Mouse (Mus musculus): ENCODE measurements around the gene Ankib1. TPM values are rescaled to one million over a fixed set of nuclear protein-coding genes. Genes with fewer than 3 reads are reported as not detected.
"Not testable (repeated sequence)": the region's sequence is repeated elsewhere in the genome, so short reads cannot be mapped to it uniquely, and the experiment has no call there.

Ankib1 gene
- polyA plus RNA-seq, 1 experiment from 2014 or later = 12.4 TPM

- not testable (repeated sequence) for DNase-seq (ENCODE audit: low spot score); H3K9ac ChIP-seq (ENCODE audit: low read length); H3K4me3 ChIP-seq (ENCODE audit: low read depth, low read length); H3K27ac ChIP-seq (ENCODE audit: low read depth); ATAC-seq (replicated peaks; ENCODE audit: low FRiP score, low TSS enrichment, low read depth); H3K36me3 ChIP-seq (ENCODE audit: control insufficient read depth, insufficient read depth, low read length); H3K4me1 ChIP-seq (replicated peaks; ENCODE audit: control insufficient read depth, insufficient read depth, low read length); H3K9me3 ChIP-seq (ENCODE audit: control insufficient read depth, low read length); H3K4me2 ChIP-seq (ENCODE audit: low read length); H3K27me3 ChIP-seq (replicated peaks; ENCODE audit: control insufficient read depth, insufficient read depth, low read length)
Observed at GRCm38 (mm10) chr5:3750536-3750935, 52.2 kb downstream of the Ankib1 start.

- peaks cover 15% of the 10 kb centered on the region for H3K36me3 ChIP-seq (ENCODE audit: control insufficient read depth, insufficient read depth, low read length)
- not testable (repeated sequence) for ATAC-seq (replicated peaks; ENCODE audit: low FRiP score, low TSS enrichment, low read depth); H3K27ac ChIP-seq (ENCODE audit: low read depth); H3K4me3 ChIP-seq (ENCODE audit: low read depth, low read length); H3K4me2 ChIP-seq (ENCODE audit: low read length); H3K4me1 ChIP-seq (replicated peaks; ENCODE audit: control insufficient read depth, insufficient read depth, low read length); H3K9ac ChIP-seq (ENCODE audit: low read length); H3K9me3 ChIP-seq (ENCODE audit: control insufficient read depth, low read length); H3K27me3 ChIP-seq (replicated peaks; ENCODE audit: control insufficient read depth, insufficient read depth, low read length); DNase-seq (ENCODE audit: low spot score)
- 85% methylated on average over 20 of the region's 24 CpGs for WGBS
Observed at GRCm38 (mm10) chr5:3732846-3733245, 69.9 kb downstream of the Ankib1 start.

- ATAC-seq (replicated peaks; ENCODE audit: low FRiP score, low TSS enrichment, low read depth) (no peak), DNase-seq (ENCODE audit: low spot score) (no peak)
- no peak overlapping the region for H3K27ac ChIP-seq (ENCODE audit: low read depth)
- no peaks in the 10 kb centered on the region for H3K9me3 ChIP-seq (ENCODE audit: control insufficient read depth, low read length)
- H3K36me3 ChIP-seq (ENCODE audit: control insufficient read depth, insufficient read depth, low read length) = peaks cover 25% of the 10 kb centered on the region
- no peak overlapping the region for H3K4me3 ChIP-seq (ENCODE audit: low read depth, low read length)
- WGBS = 76% methylated on average over 5 of the region's 5 CpGs
- no peaks in the 10 kb centered on the region for H3K27me3 ChIP-seq (replicated peaks; ENCODE audit: control insufficient read depth, insufficient read depth, low read length)
- H3K4me2 ChIP-seq (ENCODE audit: low read length) = no peak overlapping the region
- no peak overlapping the region for H3K9ac ChIP-seq (ENCODE audit: low read length)
- H3K4me1 ChIP-seq (replicated peaks; ENCODE audit: control insufficient read depth, insufficient read depth, low read length) = no peaks in the 10 kb centered on the region
Observed at GRCm38 (mm10) chr5:3728820-3729219, 73.9 kb downstream of the Ankib1 start.

GRCm38 (mm10) chr5:3725491-3725890 is 77.2 kb downstream of the Ankib1 start:
- WGBS = 81% methylated on average over 1 of the region's 1 CpGs
- Histone ChIP-seq H3K36me3 (ENCODE audit: control insufficient read depth, insufficient read depth, low read length) (peaks cover 38% of the 10 kb centered on the region), H3K9ac (ENCODE audit: low read length) (no peak overlapping the region), H3K4me2 (ENCODE audit: low read length) (no peak overlapping the region), H3K9me3 (ENCODE audit: control insufficient read depth, low read length) (no peaks in the 10 kb centered on the region), H3K4me1 (replicated peaks; ENCODE audit: control insufficient read depth, insufficient read depth, low read length) (no peaks in the 10 kb centered on the region), H3K4me3 (ENCODE audit: low read depth, low read length) (no peak overlapping the region), H3K27me3 (replicated peaks; ENCODE audit: control insufficient read depth, insufficient read depth, low read length) (no peaks in the 10 kb centered on the region), H3K27ac (ENCODE audit: low read depth) (no peak overlapping the region)
- no peak for ATAC-seq (replicated peaks; ENCODE audit: low FRiP score, low TSS enrichment, low read depth)
- DNase-seq (ENCODE audit: low spot score) = no peak

GRCm38 (mm10) chr5:3723415-3723814 is 79.3 kb downstream of the Ankib1 start:
- H3K9me3 ChIP-seq (ENCODE audit: control insufficient read depth, low read length) = no peaks in the 10 kb centered on the region
- H3K36me3 ChIP-seq (ENCODE audit: control insufficient read depth, insufficient read depth, low read length) = peaks cover 46% of the 10 kb centered on the region
- no peaks in the 10 kb centered on the region for H3K27me3 ChIP-seq (replicated peaks; ENCODE audit: control insufficient read depth, insufficient read depth, low read length)
- no peaks in the 10 kb centered on the region for H3K4me1 ChIP-seq (replicated peaks; ENCODE audit: control insufficient read depth, insufficient read depth, low read length)
- ATAC-seq (replicated peaks; ENCODE audit: low FRiP score, low TSS enrichment, low read depth) = no peak
- H3K9ac ChIP-seq (ENCODE audit: low read length) = no peak overlapping the region
- H3K4me3 ChIP-seq (ENCODE audit: low read depth, low read length) = no peak overlapping the region
- no peak for DNase-seq (ENCODE audit: low spot score)
- no peak overlapping the region for H3K4me2 ChIP-seq (ENCODE audit: low read length)
- WGBS = 86% methylated on average over 2 of the region's 2 CpGs
- no peak overlapping the region for H3K27ac ChIP-seq (ENCODE audit: low read depth)

- ATAC-seq (replicated peaks; ENCODE audit: low FRiP score, low TSS enrichment, low read depth) = no peak
- H3K9me3 ChIP-seq (ENCODE audit: control insufficient read depth, low read length) = no peaks in the 10 kb centered on the region
- WGBS = 93% methylated on average over 2 of the region's 2 CpGs
- no peaks in the 10 kb centered on the region for H3K27me3 ChIP-seq (replicated peaks; ENCODE audit: control insufficient read depth, insufficient read depth, low read length)
- no peak overlapping the region for H3K27ac ChIP-seq (ENCODE audit: low read depth)
- no peak overlapping the region for H3K4me3 ChIP-seq (ENCODE audit: low read depth, low read length)
- no peaks in the 10 kb centered on the region for H3K4me1 ChIP-seq (replicated peaks; ENCODE audit: control insufficient read depth, insufficient read depth, low read length)
- DNase-seq (ENCODE audit: low spot score) = no peak
- H3K9ac ChIP-seq (ENCODE audit: low read length) = no peak overlapping the region
- H3K4me2 ChIP-seq (ENCODE audit: low read length) = no peak overlapping the region
- peaks cover 46% of the 10 kb centered on the region for H3K36me3 ChIP-seq (ENCODE audit: control insufficient read depth, insufficient read depth, low read length)
Observed at GRCm38 (mm10) chr5:3722873-3723272, 79.9 kb downstream of the Ankib1 start.

- Histone ChIP-seq H3K9ac (ENCODE audit: low read length) (no peak overlapping the region), H3K27me3 (replicated peaks; ENCODE audit: control insufficient read depth, insufficient read depth, low read length) (no peaks in the 10 kb centered on the region), H3K27ac (ENCODE audit: low read depth) (no peak overlapping the region), H3K36me3 (ENCODE audit: control insufficient read depth, insufficient read depth, low read length) (peaks cover 46% of the 10 kb centered on the region), H3K4me2 (ENCODE audit: low read length) (no peak overlapping the region), H3K4me1 (replicated peaks; ENCODE audit: control insufficient read depth, insufficient read depth, low read length) (no peaks in the 10 kb centered on the region), H3K4me3 (ENCODE audit: low read depth, low read length) (no peak overlapping the region), H3K9me3 (ENCODE audit: control insufficient read depth, low read length) (no peaks in the 10 kb centered on the region)
- 93% methylated on average over 4 of the region's 4 CpGs for WGBS
- ATAC-seq (replicated peaks; ENCODE audit: low FRiP score, low TSS enrichment, low read depth) (no peak), DNase-seq (ENCODE audit: low spot score) (no peak)
Observed at GRCm38 (mm10) chr5:3719371-3719770, 83.4 kb downstream of the Ankib1 start.

GRCm38 (mm10) chr5:3715800-3716199 is 86.9 kb downstream of the Ankib1 start:
- Histone ChIP-seq H3K27me3 (replicated peaks; ENCODE audit: control insufficient read depth, insufficient read depth, low read length) (no peaks in the 10 kb centered on the region), H3K4me3 (ENCODE audit: low read depth, low read length) (no peak overlapping the region), H3K9me3 (ENCODE audit: control insufficient read depth, low read length) (no peaks in the 10 kb centered on the region), H3K4me2 (ENCODE audit: low read length) (no peak overlapping the region), H3K27ac (ENCODE audit: low read depth) (no peak overlapping the region), H3K9ac (ENCODE audit: low read length) (no peak overlapping the region), H3K4me1 (replicated peaks; ENCODE audit: control insufficient read depth, insufficient read depth, low read length) (no peaks in the 10 kb centered on the region), H3K36me3 (ENCODE audit: control insufficient read depth, insufficient read depth, low read length) (peaks cover 38% of the 10 kb centered on the region)
- DNase-seq (ENCODE audit: low spot score) (no peak), ATAC-seq (replicated peaks; ENCODE audit: low FRiP score, low TSS enrichment, low read depth) (no peak)
- 94% methylated on average over 5 of the region's 5 CpGs for WGBS

- DNase-seq (ENCODE audit: low spot score) (no peak), ATAC-seq (replicated peaks; ENCODE audit: low FRiP score, low TSS enrichment, low read depth) (no peak)
- H3K9ac ChIP-seq (ENCODE audit: low read length) = no peak overlapping the region
- H3K4me2 ChIP-seq (ENCODE audit: low read length) = no peak overlapping the region
- H3K27ac ChIP-seq (ENCODE audit: low read depth) = no peak overlapping the region
- H3K36me3 ChIP-seq (ENCODE audit: control insufficient read depth, insufficient read depth, low read length) = peaks cover 31% of the 10 kb centered on the region
- H3K4me3 ChIP-seq (ENCODE audit: low read depth, low read length) = no peak overlapping the region
- no peaks in the 10 kb centered on the region for H3K9me3 ChIP-seq (ENCODE audit: control insufficient read depth, low read length)
- 86% methylated on average over 4 of the region's 4 CpGs for WGBS
- H3K4me1 ChIP-seq (replicated peaks; ENCODE audit: control insufficient read depth, insufficient read depth, low read length) = no peaks in the 10 kb centered on the region
- H3K27me3 ChIP-seq (replicated peaks; ENCODE audit: control insufficient read depth, insufficient read depth, low read length) = no peaks in the 10 kb centered on the region
Observed at GRCm38 (mm10) chr5:3702180-3702579, 100.5 kb downstream of the Ankib1 start.
